Mouse (Mus musculus): ENCODE data around the gene Gdf7.

GRCm38 (mm10) chr12:8269627-8270026, 32.1 kb downstream of the Gdf7 start:
- no peak for TF ChIP-seq POLR2A (IDR thresholded peaks at IDR 0.05; ENCODE audit: borderline replicate concordance, extremely low read depth, insufficient read depth, insufficient read length, poor library complexity, severe bottlenecking)
- TF ChIP-seq CTCF (IDR thresholded peaks at IDR 0.05; ENCODE audit: borderline replicate concordance, extremely low read depth, insufficient read depth, insufficient read length) = no peak
